Mouse (Mus musculus): ENCODE results near the gene Rbm20. TPM values are rescaled to one million over a fixed set of nuclear protein-coding genes. Genes with fewer than 3 reads are reported as not detected.
A peak's percentile ranks its signal among the peaks of the same experiment; 100 is the strongest.

Gene Rbm20
- polyA plus RNA-seq, 2 experiments: 0.04 to 0.18 TPM

- peaks cover 65 to 67% of the 10 kb centered on the region in 2 experiments for H3K4me1 ChIP-seq (replicated peaks; ENCODE audit: control insufficient read depth in 2 of 2, insufficient read depth in 2 of 2, low read length in 1 of 2)
- H3K4me2 ChIP-seq (ENCODE audit: low read depth): 0 out of 2 replicates have a peak overlapping the region, but pooled peaks have one; percentile 11
- peak overlapping the region; percentile 13 for H3K9ac ChIP-seq (replicated peaks)
- peak overlapping the region; percentile 50 for H3K27ac ChIP-seq
- H3K4me3 ChIP-seq (ENCODE audit: insufficient read depth in 1 of 2, low read depth in 2 of 2, low read length in 2 of 2): no peak overlapping the region
- ATAC-seq (ENCODE audit: insufficient read depth): no peak
- no peaks in the 10 kb centered on the region for H3K36me3 ChIP-seq (replicated peaks; ENCODE audit: control insufficient read depth, insufficient read depth, low read depth)
- WGBS (ENCODE audit: insufficient replicate concordance): 21% methylated on average over 9 of the region's 9 CpGs
- H3K9me3 ChIP-seq (ENCODE audit: control insufficient read depth, low read length): no peaks in the 10 kb centered on the region
- TF ChIP-seq CTCF (IDR thresholded peaks at IDR 0.05; ENCODE audit: low read depth): no peak
- TF ChIP-seq EP300 (IDR thresholded peaks at IDR 0.05; ENCODE audit: low read depth): no peak
- H3K27me3 ChIP-seq (ENCODE audit: control insufficient read depth, insufficient read depth, low read length): no peaks in the 10 kb centered on the region
- DNase-seq (ENCODE audit: low read depth in 3 of 3, low spot score in 3 of 3): no peak
Observed at GRCm38 (mm10) chr19:53892838-53893359, 215.8 kb downstream of the Rbm20 start.

GRCm38 (mm10) chr19:53893711-53894171, 216.6 kb downstream of the Rbm20 start:
- peak overlapping the region; percentile 49 for H3K27ac ChIP-seq
- ATAC-seq (ENCODE audit: insufficient read depth) (no peak), DNase-seq (ENCODE audit: low read depth in 3 of 3, low spot score in 3 of 3) (no peak)
- H3K9ac ChIP-seq (replicated peaks): no peak overlapping the region
- no peaks in the 10 kb centered on the region for H3K9me3 ChIP-seq (ENCODE audit: control insufficient read depth, low read length)
- TF ChIP-seq EP300 (IDR thresholded peaks at IDR 0.05; ENCODE audit: low read depth) (no peak), CTCF (IDR thresholded peaks at IDR 0.05; ENCODE audit: low read depth) (no peak)
- H3K36me3 ChIP-seq (replicated peaks; ENCODE audit: control insufficient read depth, insufficient read depth, low read depth): no peaks in the 10 kb centered on the region
- no peak overlapping the region for H3K4me3 ChIP-seq (ENCODE audit: insufficient read depth in 1 of 2, low read depth in 2 of 2, low read length in 2 of 2)
- WGBS (ENCODE audit: insufficient replicate concordance): 23% methylated on average over 3 of the region's 3 CpGs
- H3K27me3 ChIP-seq (ENCODE audit: control insufficient read depth, insufficient read depth, low read length): no peaks in the 10 kb centered on the region
- H3K4me1 ChIP-seq (replicated peaks; ENCODE audit: control insufficient read depth in 2 of 2, insufficient read depth in 2 of 2, low read length in 1 of 2): peaks cover 56 to 58% of the 10 kb centered on the region in 2 experiments
- no peak overlapping the region; the same call in 1 of the 2 replicates for H3K4me2 ChIP-seq (ENCODE audit: low read depth)

- peaks cover 50 to 52% of the 10 kb centered on the region in 2 experiments for H3K4me1 ChIP-seq (replicated peaks; ENCODE audit: control insufficient read depth in 2 of 2, insufficient read depth in 2 of 2, low read length in 1 of 2)
- peak overlapping the region; percentile 3 for H3K4me2 ChIP-seq (ENCODE audit: low read depth)
- peak overlapping the region; percentile 7; the same call in 1 of the 2 replicates for H3K9ac ChIP-seq (replicated peaks)
- peak overlapping the region; percentile 49 for H3K27ac ChIP-seq
- 23% methylated on average over 12 of the region's 12 CpGs for WGBS (ENCODE audit: insufficient replicate concordance)
- H3K9me3 ChIP-seq (ENCODE audit: control insufficient read depth, low read length): no peaks in the 10 kb centered on the region
- no peak for DNase-seq (ENCODE audit: low read depth in 3 of 3, low spot score in 3 of 3)
- H3K27me3 ChIP-seq (ENCODE audit: control insufficient read depth, insufficient read depth, low read length): no peaks in the 10 kb centered on the region
- no peaks in the 10 kb centered on the region for H3K36me3 ChIP-seq (replicated peaks; ENCODE audit: control insufficient read depth, insufficient read depth, low read depth)
- no peak overlapping the region for H3K4me3 ChIP-seq (ENCODE audit: insufficient read depth in 1 of 2, low read depth in 2 of 2, low read length in 2 of 2)
- ATAC-seq (ENCODE audit: insufficient read depth): peak; percentile 38; the same call in 1 of the 2 replicates
- TF ChIP-seq EP300 (IDR thresholded peaks at IDR 0.05; ENCODE audit: low read depth) (peak; percentile 61; the same call in 1 of the 2 replicates), CTCF (IDR thresholded peaks at IDR 0.05; ENCODE audit: low read depth) (no peak)
Observed at GRCm38 (mm10) chr19:53894538-53895121, 217.5 kb downstream of the Rbm20 start.

GRCm38 (mm10) chr19:53898046-53898445, 220.9 kb downstream of the Rbm20 start:
- TF ChIP-seq CTCF (IDR thresholded peaks at IDR 0.05; ENCODE audit: low read depth): no peak
- no peak for TF ChIP-seq EP300 (IDR thresholded peaks at IDR 0.05; ENCODE audit: low read depth)
- peaks cover 35 to 37% of the 10 kb centered on the region in 2 experiments for H3K4me1 ChIP-seq (replicated peaks; ENCODE audit: control insufficient read depth in 2 of 2, insufficient read depth in 2 of 2, low read length in 1 of 2)
- WGBS (ENCODE audit: insufficient replicate concordance): 73% methylated on average over 5 of the region's 5 CpGs
- DNase-seq (ENCODE audit: low read depth in 3 of 3, low spot score in 3 of 3) (no peak), ATAC-seq (ENCODE audit: insufficient read depth) (no peak)
- no peak overlapping the region for H3K9ac ChIP-seq (replicated peaks)
- no peaks in the 10 kb centered on the region for H3K36me3 ChIP-seq (replicated peaks; ENCODE audit: control insufficient read depth, insufficient read depth, low read depth)
- H3K27ac ChIP-seq: no peak overlapping the region
- H3K9me3 ChIP-seq (ENCODE audit: control insufficient read depth, low read length): no peaks in the 10 kb centered on the region
- H3K27me3 ChIP-seq (ENCODE audit: control insufficient read depth, insufficient read depth, low read length): no peaks in the 10 kb centered on the region
- no peak overlapping the region for H3K4me3 ChIP-seq (ENCODE audit: insufficient read depth in 1 of 2, low read depth in 2 of 2, low read length in 2 of 2)
- no peak overlapping the region for H3K4me2 ChIP-seq (ENCODE audit: low read depth)

GRCm38 (mm10) chr19:53898498-53898897, 221.4 kb downstream of the Rbm20 start:
- Histone ChIP-seq H3K27ac (no peak overlapping the region), H3K9me3 (ENCODE audit: control insufficient read depth, low read length) (no peaks in the 10 kb centered on the region), H3K4me1 (replicated peaks; ENCODE audit: control insufficient read depth in 2 of 2, insufficient read depth in 2 of 2, low read length in 1 of 2) (peaks cover 30 to 33% of the 10 kb centered on the region in 2 experiments), H3K36me3 (replicated peaks; ENCODE audit: control insufficient read depth, insufficient read depth, low read depth) (no peaks in the 10 kb centered on the region), H3K9ac (replicated peaks) (no peak overlapping the region), H3K4me2 (ENCODE audit: low read depth) (no peak overlapping the region), H3K4me3 (ENCODE audit: insufficient read depth in 1 of 2, low read depth in 2 of 2, low read length in 2 of 2) (no peak overlapping the region), H3K27me3 (ENCODE audit: control insufficient read depth, insufficient read depth, low read length) (no peaks in the 10 kb centered on the region)
- TF ChIP-seq CTCF (IDR thresholded peaks at IDR 0.05; ENCODE audit: low read depth): no peak
- no peak for TF ChIP-seq EP300 (IDR thresholded peaks at IDR 0.05; ENCODE audit: low read depth)
- no peak for ATAC-seq (ENCODE audit: insufficient read depth)
- no peak for DNase-seq (ENCODE audit: low read depth in 3 of 3, low spot score in 3 of 3)
- WGBS (ENCODE audit: insufficient replicate concordance): 61% methylated on average over 4 of the region's 4 CpGs
